In the genomic region with DNA sequence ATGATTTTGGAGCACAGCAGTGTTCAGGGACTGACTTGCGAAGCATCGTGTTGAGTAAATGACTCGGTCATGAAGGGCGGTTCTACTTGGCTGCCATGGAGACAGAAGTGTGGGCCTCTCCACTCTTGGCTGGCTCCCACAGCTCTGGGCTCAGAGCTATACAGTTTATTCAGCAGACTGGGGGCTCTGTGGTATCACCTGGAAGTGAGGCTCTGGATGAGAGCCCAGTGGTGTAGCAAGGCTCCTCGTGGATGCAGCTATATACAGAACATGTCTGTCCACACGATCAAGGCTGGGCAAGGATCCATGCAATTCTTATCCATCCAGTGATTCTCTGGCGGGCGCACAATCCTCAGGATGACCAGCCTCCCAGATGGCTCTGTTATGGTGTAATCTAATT, we compare ENCODE assay signal across 9 mouse cellular contexts.
DNase-seq lines count a peak whose midpoint lies in the region; ATAC-seq and TF ChIP-seq lines count a peak whose summit lies in the region.
"Had no signal": no experiment of that assay in that cellular context is flagged by ENCODE, and none has a peak within 500 bp of the region (broad histone marks: within the 10 kb centered on the region; RNA-seq: fewer than 3 reads in every experiment).

No protein-coding gene starts in this region.

- H3K27ac ChIP-seq in heart, embryonic 10.5 days, result no peak overlapping the region
- H3K27ac ChIP-seq in forebrain, postnatal 0 days (ENCODE audit: low read depth, low read length), result no peak overlapping the region
- H3K27ac ChIP-seq: limb, embryonic 12.5 days had no signal

- DNase-seq in heart, adult 18-20 months, result peak; percentile 82 to 86
- DNase-seq in heart, embryonic 10.5 days (ENCODE audit: low spot score), result no peak
- peak; percentile 48 for DNase-seq in forebrain, postnatal 0 days
- peak; percentile 52 for DNase-seq in heart, postnatal 25 days (ENCODE audit: low spot score)
- DNase-seq in lung, postnatal 4 days, result peak; percentile 65 to 82
- DNase-seq in kidney, postnatal 36 days, result no peak
- no peak for DNase-seq in ovary, postnatal 10 days (ENCODE audit: low spot score)
- DNase-seq in adipocyte (ENCODE audit: low spot score), result no peak

- intact Hi-C loops in heart, postnatal 25 days (cut with DNase I), result no loop called here

- H3K36me3 ChIP-seq in heart, embryonic 10.5 days, result no peaks in the 10 kb centered on the region
- H3K36me3 ChIP-seq in forebrain, postnatal 0 days (ENCODE audit: insufficient read depth), result no peaks in the 10 kb centered on the region
- H3K36me3 ChIP-seq: limb, embryonic 12.5 days had no signal

- H3K27me3 ChIP-seq in heart, embryonic 10.5 days (ENCODE audit: insufficient read depth, poor library complexity, severe bottlenecking), result no peaks in the 10 kb centered on the region
- no peaks in the 10 kb centered on the region for H3K27me3 ChIP-seq in forebrain, postnatal 0 days (ENCODE audit: insufficient read depth, low read length)
- H3K27me3 ChIP-seq: limb, embryonic 12.5 days had no signal

- no peak for TF ChIP-seq CTCF in forebrain, postnatal 0 days (IDR thresholded peaks at IDR 0.05; ENCODE audit: low read depth)

- no peaks in the 10 kb centered on the region for H3K9me3 ChIP-seq in heart, embryonic 10.5 days
- no peaks in the 10 kb centered on the region for H3K9me3 ChIP-seq in forebrain, postnatal 0 days (ENCODE audit: low read length)
- H3K9me3 ChIP-seq: limb, embryonic 12.5 days had no signal

- peaks cover 27% of the 10 kb centered on the region for H3K4me1 ChIP-seq in heart, embryonic 10.5 days
- H3K4me1 ChIP-seq in forebrain, postnatal 0 days (ENCODE audit: insufficient read depth), result peaks cover 21% of the 10 kb centered on the region

- H3K4me3 ChIP-seq in heart, embryonic 10.5 days, result no peak overlapping the region
- H3K4me3 ChIP-seq in forebrain, postnatal 0 days (ENCODE audit: low read depth, low read length), result no peak overlapping the region
- H3K4me3 ChIP-seq: limb, embryonic 12.5 days had no signal

- H3K4me2 ChIP-seq in forebrain, postnatal 0 days (ENCODE audit: low read depth), result no peak overlapping the region
- H3K4me2 ChIP-seq: limb, embryonic 12.5 days had no signal

- ATAC-seq in forebrain, postnatal 0 days, result peak; percentile 62

- H3K9ac ChIP-seq in forebrain, postnatal 0 days, result no peak overlapping the region
- H3K9ac ChIP-seq: limb, embryonic 12.5 days had no signal

- 80% methylated on average over 8 of the region's 8 CpGs for WGBS in heart, embryonic 10.5 days
- 43% methylated on average over 8 of the region's 8 CpGs for whole genome bisulfite sequencing in forebrain, postnatal 0 days

Comparison
In these comparisons a context has a peak if more than half of its experiments do, and no peak if none do; other contexts are left out.
1. DNase-seq: peak in heart, adult 18-20 months (2 of 2), forebrain, postnatal 0 days (single experiment), heart, postnatal 25 days (single experiment) and lung, postnatal 4 days (2 of 2); none in heart, embryonic 10.5 days (single experiment), kidney, postnatal 36 days (0 of 2), ovary, postnatal 10 days (single experiment) and adipocyte (single experiment).